Mouse (Mus musculus): ENCODE measurements around the gene Abi1.
A peak's percentile ranks its signal among the peaks of the same experiment; 100 is the strongest.
"Not testable (repeated sequence)": the region's sequence is repeated elsewhere in the genome, so short reads cannot be mapped to it uniquely, and the experiment has no call there.

The Abi1 gene

DNA sequence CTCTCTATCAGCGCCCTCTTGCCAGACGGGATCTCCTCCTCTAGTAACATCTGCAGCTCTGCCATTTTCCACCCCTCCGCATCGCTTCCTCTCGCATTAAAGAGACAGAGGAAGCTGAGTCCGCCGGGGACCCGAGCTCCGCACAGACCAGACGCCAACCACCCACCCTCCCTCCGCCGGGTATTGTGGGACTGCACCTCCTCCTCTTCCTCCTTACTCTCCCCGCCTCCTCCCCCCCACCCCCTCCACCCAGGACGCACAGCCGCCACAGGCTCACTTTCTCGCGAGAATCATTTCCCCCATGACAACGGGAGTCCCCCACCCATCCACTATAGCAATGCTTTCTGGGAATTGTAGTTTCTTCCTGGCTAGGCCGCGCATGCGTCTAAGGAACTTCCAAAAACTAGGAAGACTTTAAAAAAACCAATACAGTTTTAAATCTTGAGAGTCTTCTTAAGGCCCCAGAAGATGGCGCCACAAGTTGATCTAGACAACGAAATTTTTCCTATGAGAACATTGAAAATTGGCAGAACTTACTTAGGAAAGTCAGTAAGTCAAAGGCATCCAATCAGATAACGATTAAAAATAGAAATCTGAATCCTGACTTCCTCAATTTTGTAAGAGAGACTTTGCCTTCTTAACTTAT, at the start of gene Abi1:
Gene Abi1 (minus strand): TSS at position 241 of the 646 bp plus-strand sequence.
- DNase-seq (ENCODE audit: low spot score in 2 of 2): peak; percentile 88 to 95

- no peak for DNase-seq (ENCODE audit: low spot score in 2 of 2)
Measured at GRCm38 (mm10) chr2:23084540-23084939, 44.5 kb upstream of the Abi1 start.

DNA sequence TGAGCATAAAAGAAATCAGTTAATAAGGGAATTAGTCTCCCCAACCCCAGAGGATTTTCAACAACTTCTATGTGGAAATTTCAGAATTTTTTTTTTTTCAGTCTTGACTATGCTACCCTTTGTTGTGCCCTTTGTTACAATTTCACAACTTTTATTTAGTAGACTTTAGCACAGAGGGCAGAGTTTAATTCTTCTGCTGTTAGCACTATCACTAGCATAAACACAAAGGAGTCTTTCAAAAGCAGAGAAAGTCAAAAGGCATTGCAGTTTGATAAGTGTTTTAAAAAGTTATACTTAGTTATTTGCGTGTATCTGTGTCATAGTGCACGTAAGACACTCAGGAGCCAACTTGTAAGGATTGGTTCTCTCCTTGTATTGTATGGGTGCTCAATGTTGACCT, 38.5 kb upstream of the Abi1 start:
- DNase-seq (ENCODE audit: low spot score in 2 of 2): no peak

DNA sequence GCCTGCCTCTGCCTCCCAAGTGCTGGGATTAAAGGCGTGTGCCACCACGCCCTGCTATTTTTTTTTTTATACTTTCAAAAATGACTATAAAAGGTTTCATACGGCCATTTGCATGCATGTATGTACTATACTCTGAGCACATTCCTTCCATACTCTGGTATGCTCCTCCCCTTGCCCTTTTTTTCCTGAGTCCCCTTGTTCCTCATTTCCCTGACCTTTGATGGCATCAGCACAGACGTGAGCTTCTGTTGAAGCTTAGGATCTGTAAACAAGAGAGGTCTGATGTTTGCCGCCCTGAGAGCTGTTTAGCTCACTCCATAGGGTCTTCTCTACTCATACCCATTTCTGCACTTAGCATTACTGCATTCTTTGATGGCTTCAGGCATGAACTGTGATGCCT, 37.7 kb upstream of the Abi1 start:
- DNase-seq (ENCODE audit: low spot score in 2 of 2): no peak

GRCm38 (mm10) chr2:23076783-23077182, 36.7 kb upstream of the Abi1 start:
- no peak for DNase-seq (ENCODE audit: low spot score in 2 of 2)

GRCm38 (mm10) chr2:23075846-23076245, 35.8 kb upstream of the Abi1 start:
- DNase-seq (ENCODE audit: low spot score in 2 of 2): no peak

GRCm38 (mm10) chr2:23071406-23071805, 31.4 kb upstream of the Abi1 start:
- no peak for DNase-seq (ENCODE audit: low spot score in 2 of 2)

DNA sequence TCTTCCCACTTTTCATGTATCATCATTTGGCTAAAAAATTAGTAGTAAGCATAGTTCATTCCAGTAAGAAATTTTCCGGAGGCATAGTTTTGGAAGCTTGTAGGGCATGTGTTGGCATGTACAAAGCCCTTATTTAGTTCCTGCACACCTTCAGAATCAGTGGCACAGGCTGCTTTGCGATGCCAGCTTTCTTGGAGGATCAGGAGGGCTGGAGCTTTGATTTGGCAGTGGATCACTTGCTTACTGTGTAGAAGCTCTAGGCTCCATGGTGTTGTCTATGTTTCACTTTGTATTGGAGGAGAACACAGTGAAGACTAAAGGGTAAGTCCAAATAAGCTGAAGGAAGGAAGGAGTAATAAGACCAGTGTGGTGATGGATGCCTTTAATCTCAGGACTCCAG, 30.4 kb upstream of the Abi1 start:
- no peak for DNase-seq (ENCODE audit: low spot score in 2 of 2)

GRCm38 (mm10) chr2:23068894-23069744, 29.1 kb upstream of the Abi1 start:
- DNase-seq (ENCODE audit: low spot score in 2 of 2): peak; percentile 96

- DNase-seq (ENCODE audit: low spot score in 2 of 2): no peak
Measured at GRCm38 (mm10) chr2:23068370-23068737, 28.3 kb upstream of the Abi1 start.

DNA sequence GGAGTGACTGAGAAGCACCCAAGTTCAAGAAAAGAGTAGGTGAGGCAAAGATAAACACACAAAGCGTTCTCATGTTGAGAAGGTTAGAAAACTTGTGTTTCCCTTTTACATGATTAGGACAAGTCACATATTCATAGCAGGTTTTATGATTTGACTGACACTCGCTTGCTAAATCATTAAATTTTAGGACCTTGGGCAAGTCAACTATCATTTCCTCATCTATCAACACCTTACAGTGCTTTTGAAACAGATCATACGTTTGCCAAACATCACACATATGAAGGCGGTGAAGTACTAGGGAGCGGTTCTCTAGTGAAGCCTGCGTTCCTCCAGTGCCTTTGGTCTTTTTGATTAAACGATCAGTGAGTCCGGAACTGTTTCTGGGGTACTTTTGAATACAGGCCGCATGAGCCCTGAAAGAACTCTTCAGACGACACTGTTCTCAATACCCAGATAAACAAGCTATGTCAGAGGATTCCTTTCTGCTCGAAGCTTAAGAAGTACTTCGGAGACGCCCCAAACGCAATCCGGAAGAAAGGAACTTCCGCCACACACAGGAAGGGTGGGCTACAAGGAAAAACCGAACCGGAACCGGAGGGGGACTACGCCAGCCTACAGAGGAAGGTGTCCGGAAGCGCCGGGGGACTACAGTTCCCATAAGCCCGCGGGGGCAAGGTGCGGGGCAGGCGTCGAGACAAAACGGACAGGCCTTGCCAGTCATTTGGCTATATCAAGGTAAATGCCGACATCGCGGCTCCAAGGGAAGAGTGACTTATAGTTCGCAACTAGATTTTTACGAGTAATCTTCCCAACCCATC, 27.7 kb upstream of the Abi1 start, which contains the start of gene Acbd5:
Gene Acbd5 (plus strand): TSS at position 616 of the 818 bp plus-strand sequence.
- DNase-seq (ENCODE audit: low spot score in 2 of 2): peak; percentile 96

DNA sequence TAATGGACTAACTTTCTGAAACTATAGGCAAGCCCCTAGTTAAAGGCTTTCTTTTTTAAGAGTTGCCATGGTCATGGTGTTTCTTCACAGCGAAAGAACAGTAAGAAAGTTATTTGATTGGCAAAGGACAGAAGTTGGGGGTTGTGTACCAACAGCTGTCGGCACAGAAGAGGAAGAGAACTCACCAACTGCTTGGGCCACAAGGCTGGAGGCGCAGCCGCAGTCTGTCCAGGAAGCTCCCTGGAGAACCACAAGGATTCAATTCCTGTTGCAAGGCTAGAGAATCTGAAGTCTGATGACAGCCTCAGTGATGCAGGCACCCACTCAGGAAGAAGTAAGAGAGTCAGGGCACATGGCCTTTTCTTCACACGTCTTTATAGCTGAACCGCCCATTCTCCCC, 12.5 kb upstream of the Abi1 start:
- no peak for DNase-seq (ENCODE audit: low spot score in 2 of 2)

DNA sequence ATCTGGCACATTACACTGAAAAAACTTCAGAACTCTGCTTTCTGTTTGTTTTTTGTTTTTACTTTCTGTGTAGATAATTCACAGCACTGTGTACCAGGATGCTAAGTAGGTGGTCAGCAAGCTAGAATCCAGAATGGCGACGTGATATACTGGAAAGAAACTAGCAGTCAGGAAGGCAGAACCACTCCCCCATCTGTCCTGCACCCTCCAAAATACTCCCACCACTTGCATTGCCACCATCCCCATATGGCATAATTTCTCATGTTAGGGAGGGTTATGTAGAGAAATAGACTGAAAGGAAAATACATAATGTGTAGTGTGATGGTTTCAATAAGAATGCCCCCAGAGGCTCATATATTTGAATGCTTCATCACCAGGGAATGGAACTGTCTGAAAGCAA, 11.8 kb upstream of the Abi1 start:
- DNase-seq (ENCODE audit: low spot score in 2 of 2): peak in 1 of 2 experiments; percentile 45

DNA sequence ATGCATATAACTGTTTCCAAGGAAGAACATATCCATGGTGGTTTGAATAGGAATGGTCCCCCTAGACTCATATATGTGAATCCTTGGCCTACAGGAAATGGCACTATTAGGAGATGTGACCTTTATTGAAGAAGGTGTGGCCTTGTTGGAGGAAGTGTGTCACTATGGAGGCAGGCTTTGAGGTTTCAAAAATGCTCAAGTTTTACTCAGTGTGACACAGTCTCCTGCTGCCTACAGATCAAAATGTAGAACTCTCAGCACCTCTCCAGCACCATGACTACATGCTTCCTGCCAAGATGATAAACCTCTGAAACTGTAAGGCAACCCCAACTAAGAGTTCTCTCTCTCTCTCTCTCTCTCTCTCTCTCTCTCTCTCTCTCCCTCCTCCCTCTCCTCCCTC, 8.0 kb upstream of the Abi1 start:
- DNase-seq (ENCODE audit: low spot score in 2 of 2): no peak

- no peak for DNase-seq (ENCODE audit: low spot score in 2 of 2)
Measured at GRCm38 (mm10) chr2:23045703-23046102, 5.7 kb upstream of the Abi1 start.

- DNase-seq (ENCODE audit: low spot score in 2 of 2): no peak
Measured at GRCm38 (mm10) chr2:23042189-23042588, 2.1 kb upstream of the Abi1 start.

GRCm38 (mm10) chr2:23041457-23041856, 1.4 kb upstream of the Abi1 start:
- no peak for DNase-seq (ENCODE audit: low spot score in 2 of 2)

DNA sequence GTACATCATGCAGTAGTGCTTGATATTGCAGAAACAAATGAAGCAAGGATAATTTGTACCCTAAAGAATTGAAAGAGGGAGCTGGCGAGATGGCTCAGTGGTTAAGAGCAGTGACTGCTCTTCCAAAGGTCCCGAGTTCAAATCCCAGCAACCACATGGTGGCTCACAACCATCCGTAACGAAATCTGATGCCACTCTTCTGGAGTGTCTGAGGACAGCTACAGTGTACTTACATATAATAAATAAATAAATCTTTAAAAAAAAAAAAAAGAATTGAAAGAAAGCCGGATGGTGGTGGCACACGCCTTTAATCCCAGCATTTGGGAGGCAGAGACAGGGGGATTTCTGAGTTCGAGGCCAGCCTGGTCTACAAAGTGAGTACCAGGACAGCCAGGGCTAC, 649 bp upstream of the Abi1 start:
- not testable (repeated sequence) for DNase-seq (ENCODE audit: low spot score in 2 of 2)

DNA sequence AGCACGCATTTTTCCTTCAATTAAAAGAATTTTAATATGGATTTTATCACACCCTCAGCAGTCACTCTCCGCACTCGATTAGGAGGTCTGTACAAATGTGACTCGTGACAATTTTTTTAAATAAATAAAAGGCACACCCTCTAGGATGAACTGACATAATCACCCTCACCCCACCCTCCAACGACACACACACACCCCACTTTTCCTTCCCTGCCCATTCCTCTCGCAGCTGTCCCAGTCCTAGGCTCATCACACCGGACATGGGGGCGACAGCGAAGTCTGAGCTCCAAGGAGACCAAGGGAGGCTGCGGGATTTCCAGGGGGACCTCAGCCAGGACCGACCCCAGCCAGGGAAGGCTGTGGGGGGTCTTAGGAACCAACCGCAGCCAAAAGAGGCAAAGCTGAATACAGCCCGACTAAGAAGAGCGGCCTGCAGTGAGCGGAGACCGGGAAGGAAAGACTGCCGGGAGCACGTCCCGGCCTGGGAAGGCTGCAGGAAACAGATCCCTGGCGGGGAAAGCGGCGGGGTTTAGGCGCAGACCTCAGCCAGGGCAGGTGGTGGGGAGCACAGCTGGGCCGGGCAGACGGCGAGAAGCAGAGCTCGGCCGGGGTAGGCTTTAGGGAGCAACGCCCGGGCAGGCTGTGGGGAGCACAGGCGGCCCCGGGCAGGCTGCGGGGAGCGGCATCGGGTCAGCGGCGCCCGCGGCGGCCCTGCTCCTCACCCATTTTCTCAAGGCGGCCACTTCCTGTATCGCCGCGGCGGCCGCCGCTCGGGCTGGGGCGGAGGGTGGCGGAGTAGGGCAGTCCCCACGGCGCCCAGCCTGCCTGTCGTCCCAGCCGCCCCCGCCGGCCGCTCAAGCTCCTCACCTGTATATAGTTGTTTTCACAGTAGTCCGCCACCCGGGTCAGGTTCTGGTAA, 700 bp downstream of the Abi1 start:
- no peak for DNase-seq (ENCODE audit: low spot score in 2 of 2)

DNA sequence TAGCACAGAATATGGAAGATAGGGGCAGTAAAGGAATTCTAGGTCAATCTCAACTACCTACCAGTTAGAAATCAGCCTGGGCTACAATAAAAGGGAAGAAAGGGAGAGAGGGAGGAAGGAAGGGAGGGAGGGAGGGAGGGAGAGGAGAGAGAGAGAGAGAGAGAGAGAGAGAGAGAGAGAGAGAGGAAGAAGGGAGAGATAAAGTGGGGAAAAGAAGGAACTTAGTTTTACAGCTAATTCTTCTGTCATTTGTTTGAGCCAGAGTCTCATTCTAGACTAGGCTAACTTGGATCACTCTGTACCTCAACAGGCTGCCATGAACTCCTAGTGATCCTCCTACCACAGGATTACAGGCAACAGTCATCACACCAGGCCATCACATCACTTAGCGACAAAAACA, 4.6 kb downstream of the Abi1 start:
- no peak for DNase-seq (ENCODE audit: low spot score in 2 of 2)

- no peak for DNase-seq (ENCODE audit: low spot score in 2 of 2)
Measured at GRCm38 (mm10) chr2:23034692-23035435, 5.2 kb downstream of the Abi1 start.
